Mouse (Mus musculus) liver, adult 2 months (tissue): Measurements from ENCODE around the gene Bmp6.

Experiments used
- CTCF ChIP-seq: fragments of 200-500 bp; IDR thresholded peaks from 2 replicates; pipeline ENCODE4 v1.5.1; 2011; ENCODE audit warnings: low read depth, low read length, control low read depth
- POLR2A ChIP-seq: fragments of 200-500 bp; IDR thresholded peaks from 2 replicates; pipeline ENCODE4 v1.6.1; 2011; ENCODE audit warnings: low read length, control low read depth; ENCODE audit not compliant: insufficient read depth; ENCODE audit errors: extremely low read depth

DNA sequence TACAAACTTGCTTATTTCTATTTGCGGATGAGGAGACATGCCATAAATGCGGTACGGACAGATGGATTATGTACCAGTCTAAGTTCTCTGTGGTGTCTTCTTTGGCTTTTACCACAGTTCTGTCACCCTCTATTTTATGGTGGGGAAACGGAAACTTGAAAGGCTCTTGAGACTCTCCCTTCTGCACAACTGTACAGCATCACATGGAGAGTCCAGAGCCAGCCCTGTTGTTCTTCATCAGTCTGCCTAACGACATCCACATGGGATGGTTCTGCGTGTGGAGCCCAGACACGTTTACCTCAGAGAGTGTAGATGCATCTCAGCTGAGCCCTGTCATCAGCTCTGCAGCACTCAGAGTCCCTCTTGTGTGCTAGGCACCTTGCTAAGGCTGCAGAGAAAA, 30.3 kb upstream of the Bmp6 start:
- TF ChIP-seq CTCF (no peak), POLR2A (no peak)
